Mouse (Mus musculus) cortical plate, adult 2 months (tissue): Measurements from ENCODE around the gene Mcam. TPM values are rescaled to one million over a fixed set of nuclear protein-coding genes. Genes with fewer than 3 reads are reported as not detected.
A peak's percentile ranks its signal among the peaks of the same experiment; 100 is the strongest.

Source experiments
- H3K27ac ChIP-seq: fragments of 200-500 bp; 2 replicates; pipeline ENCODE4 v1.5.1; 2012; ENCODE audit warnings: low read length, control low read depth, inconsistent platforms; ENCODE audit not compliant: insufficient read depth
- H3K4me1 ChIP-seq: fragments of 200-500 bp; 2 replicates; pipeline ENCODE4 v1.6.1; 2011; ENCODE audit warnings: low read length; ENCODE audit not compliant: control insufficient read depth, insufficient read depth
- H3K4me3 ChIP-seq: fragments of 200-500 bp; 2 replicates; pipeline ENCODE4 v1.5.1; 2011; ENCODE audit warnings: mild to moderate bottlenecking, low read length, control low read depth; ENCODE audit not compliant: insufficient read depth
- CTCF ChIP-seq: fragments of 200-500 bp; IDR thresholded peaks from 2 replicates; pipeline ENCODE4 v1.5.1; 2011; ENCODE audit warnings: mild to moderate bottlenecking, control low read depth, low read length; ENCODE audit not compliant: insufficient read depth; ENCODE audit errors: extremely low read depth
- POLR2A ChIP-seq: fragments of 200-500 bp; IDR thresholded peaks from 2 replicates; pipeline ENCODE4 v1.6.1; 2011; ENCODE audit warnings: mild to moderate bottlenecking, low read length, control low read depth; ENCODE audit not compliant: insufficient read depth; ENCODE audit errors: extremely low read depth
- polyA plus RNA-seq: library from polyadenylated mRNA; depleted of rRNA; stranded (reverse); fragments of >200 nt; gene quantifications from 2 replicates; pipeline ENCODE4 v1.2.3, GENCODE M21; 2012

Gene Mcam
- polyA plus RNA-seq, 1 experiment = 27.4 TPM

- peaks cover 2% of the 10 kb centered on the region; the same call in 1 of the 2 replicates for H3K4me1 ChIP-seq
- no peak overlapping the region for H3K4me3 ChIP-seq
- no peak for TF ChIP-seq CTCF
- TF ChIP-seq POLR2A = no peak
- peak overlapping the region; percentile 57 for H3K27ac ChIP-seq
These were observed 3.0 kb upstream of the Mcam start for GRCm38 (mm10) chr9:44131276-44131590.

GRCm38 (mm10) chr9:44132200-44132599 is 2.1 kb upstream of the Mcam start:
- Histone ChIP-seq H3K27ac (no peak overlapping the region), H3K4me3 (no peak overlapping the region), H3K4me1 (no peaks in the 10 kb centered on the region)
- no peak for TF ChIP-seq POLR2A
- TF ChIP-seq CTCF = no peak

GRCm38 (mm10) chr9:44133287-44133686 is 982 bp upstream of the Mcam start:
- Histone ChIP-seq H3K4me1 (no peaks in the 10 kb centered on the region), H3K27ac (peak overlapping the region; percentile 64; the same call in 1 of the 2 replicates), H3K4me3 (no peak overlapping the region)
- no peak for TF ChIP-seq POLR2A
- no peak for TF ChIP-seq CTCF

- Histone ChIP-seq H3K4me1 (no peaks in the 10 kb centered on the region), H3K27ac (peak overlapping the region; percentile 60; the same call in 1 of the 2 replicates), H3K4me3 (peak overlapping the region; percentile 45)
- TF ChIP-seq POLR2A = no peak
- TF ChIP-seq CTCF = no peak
These were observed 822 bp downstream of the Mcam start for GRCm38 (mm10) chr9:44134851-44135730.

- peak overlapping the region; percentile 45; the same call in 1 of the 2 replicates for H3K4me3 ChIP-seq
- H3K27ac ChIP-seq = no peak overlapping the region
These were observed 1.6 kb downstream of the Mcam start for GRCm38 (mm10) chr9:44135731-44136411.

GRCm38 (mm10) chr9:44137846-44138245 is 3.6 kb downstream of the Mcam start:
- no peak overlapping the region for H3K27ac ChIP-seq
- H3K4me3 ChIP-seq = no peak overlapping the region
- TF ChIP-seq POLR2A (no peak), CTCF (no peak)
- no peaks in the 10 kb centered on the region for H3K4me1 ChIP-seq

More at GRCm38 (mm10) chr9:44135731-44136411, 1.6 kb downstream of the Mcam start:
- no peak for TF ChIP-seq CTCF
- no peak for TF ChIP-seq POLR2A
- H3K4me1 ChIP-seq = no peaks in the 10 kb centered on the region

GRCm38 (mm10) chr9:44141951-44142350 is 7.7 kb downstream of the Mcam start:
- H3K4me3 ChIP-seq = no peak overlapping the region
- TF ChIP-seq CTCF (no peak), POLR2A (no peak)
- no peak overlapping the region for H3K27ac ChIP-seq
- H3K4me1 ChIP-seq = no peaks in the 10 kb centered on the region

- TF ChIP-seq POLR2A (no peak), CTCF (no peak)
- no peaks in the 10 kb centered on the region for H3K4me1 ChIP-seq
- no peak overlapping the region for H3K27ac ChIP-seq
- no peak overlapping the region for H3K4me3 ChIP-seq
These were observed 9.2 kb downstream of the Mcam start for GRCm38 (mm10) chr9:44143421-44143820.

GRCm38 (mm10) chr9:44144023-44144717 is 9.9 kb downstream of the Mcam start:
- H3K4me3 ChIP-seq = no peak overlapping the region
- no peak overlapping the region for H3K27ac ChIP-seq
- no peaks in the 10 kb centered on the region for H3K4me1 ChIP-seq
- TF ChIP-seq POLR2A (no peak), CTCF (0 out of 2 replicates have a peak, but pooled peaks have one; percentile 24)

- no peak overlapping the region for H3K4me3 ChIP-seq
- H3K4me1 ChIP-seq = no peaks in the 10 kb centered on the region
- no peak overlapping the region for H3K27ac ChIP-seq
- TF ChIP-seq CTCF (no peak), POLR2A (no peak)
These were observed 10.4 kb downstream of the Mcam start for GRCm38 (mm10) chr9:44144718-44145060.
